Mouse (Mus musculus) thymus, adult 2 months (tissue): Measurements from ENCODE around the gene Smim20.

ENCODE experiments used
- CTCF ChIP-seq: fragments of 200-500 bp; IDR thresholded peaks from 2 replicates; pipeline ENCODE4 v1.5.1; 2012; ENCODE audit warnings: mild to moderate bottlenecking, control low read depth, low read length, moderate library complexity, borderline replicate concordance; ENCODE audit not compliant: control insufficient read depth, poor library complexity, insufficient read depth; ENCODE audit errors: extremely low read depth
- POLR2A ChIP-seq: fragments of 200-500 bp; IDR thresholded peaks from 2 replicates; pipeline ENCODE4 v1.6.1; 2012; ENCODE audit warnings: mild to moderate bottlenecking, low read length, control low read depth, moderate library complexity; ENCODE audit not compliant: control insufficient read depth, poor library complexity, insufficient read depth; ENCODE audit errors: extremely low read depth

DNA sequence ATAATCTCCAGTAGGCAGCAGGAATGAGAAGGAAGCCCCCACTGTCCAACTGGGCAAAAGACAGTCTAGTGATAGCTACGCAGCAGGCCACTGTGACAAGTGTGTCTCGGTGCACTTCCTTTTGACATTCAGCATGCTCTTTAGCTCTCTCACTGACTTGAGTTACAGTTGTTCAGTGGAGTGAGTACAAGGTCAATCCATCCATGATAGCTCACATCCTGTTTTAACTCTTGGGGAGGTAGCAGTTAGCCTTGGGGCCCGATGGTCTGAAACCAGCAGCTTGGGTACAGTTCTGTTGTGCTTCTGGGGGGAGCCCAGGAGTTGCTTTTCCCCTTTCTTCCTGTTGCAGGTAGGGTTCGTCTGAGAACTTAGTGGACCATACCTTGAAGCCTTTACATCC lies 5.7 kb downstream of the Smim20 start:
- no peak for TF ChIP-seq CTCF
- TF ChIP-seq POLR2A = no peak
